Mouse (Mus musculus) liver, embryonic 16.5 days (tissue): Measurements from ENCODE around the gene Gm42906. TPM values are rescaled to one million over a fixed set of nuclear protein-coding genes. Genes with fewer than 3 reads are reported as not detected.

Experiments used
- ATAC-seq: fragments of 200-750 bp; cut with Nextera tagmentation; 2 replicates; pipeline ENCODE4 v1.8.0; 2017; ENCODE audit warnings: low read depth, mild to moderate bottlenecking, moderate number of reproducible peaks, moderate library complexity
- H3K27ac ChIP-seq: fragments of 300-500 bp; sonication (generic); 2 replicates; pipeline ENCODE4 v1.5.1; 2014; ENCODE audit warnings: mild to moderate bottlenecking, low read length
- H3K27me3 ChIP-seq: fragments of 300-500 bp; sonication (generic); 2 replicates; pipeline ENCODE4 v1.6.1; 2014; ENCODE audit warnings: low read depth, low read length, mixed read lengths; ENCODE audit not compliant: control insufficient read depth, insufficient read depth
- H3K36me3 ChIP-seq: fragments of 300-500 bp; sonication (generic); 2 replicates; pipeline ENCODE4 v1.6.1; 2014; ENCODE audit warnings: mild to moderate bottlenecking; ENCODE audit not compliant: control insufficient read depth, insufficient read depth
- H3K4me1 ChIP-seq: fragments of 300-500 bp; sonication (generic); 2 replicates; pipeline ENCODE4 v1.6.1; 2014; ENCODE audit warnings: low read depth, low read length, mixed read lengths; ENCODE audit not compliant: control insufficient read depth
- H3K4me2 ChIP-seq: fragments of 300-500 bp; sonication (generic); 2 replicates; pipeline ENCODE4 v1.6.1; 2014; ENCODE audit warnings: low read depth, low read length, mixed read lengths
- H3K4me3 ChIP-seq: fragments of 300-500 bp; sonication (generic); 2 replicates; pipeline ENCODE4 v1.5.1; 2014; ENCODE audit warnings: low read depth, mild to moderate bottlenecking, low read length
- H3K9ac ChIP-seq: fragments of 300-500 bp; sonication (generic); 2 replicates; pipeline ENCODE4 v1.6.1; 2014; ENCODE audit warnings: low read depth, low read length
- H3K9me3 ChIP-seq: fragments of 300-500 bp; sonication (generic); replicated peaks from 2 replicates; pipeline ENCODE4 v1.6.1; 2016; ENCODE audit warnings: low read length; ENCODE audit not compliant: control insufficient read depth
- WGBS: fragments of 180-500 bp; shearing (Covaris S2); extraction: QIAGEN DNeasy Blood & Tissue Kit; methylation state at CpG from one replicate; pipeline ENCODE4 v1.1.7; 2014; ENCODE audit not compliant: insufficient replicate concordance; 5-methylcytosine and 5-hydroxymethylcytosine counted together
- polyA plus RNA-seq: library from polyadenylated mRNA; unstranded; fragments of >200 nt; fragmentation: Nextera tagmentation; extraction: Ambion mirVana; gene quantifications from 2 replicates; pipeline ENCODE4 v1.2.1, GENCODE M21; 2015

Gm42906 gene
- polyA plus RNA-seq, 1 experiment from 2014 or later = not detected

GRCm38 (mm10) chr5:151142671-151143601, 285.0 kb downstream of the Gm42906 start:
- WGBS = 41% methylated on average over 11 of the region's 11 CpGs
- Histone ChIP-seq H3K27me3 (no peaks in the 10 kb centered on the region), H3K4me2 (no peak overlapping the region), H3K9ac (no peak overlapping the region), H3K36me3 (no peaks in the 10 kb centered on the region), H3K4me1 (no peaks in the 10 kb centered on the region; the same call in none of the 2 replicates), H3K9me3 (no peaks in the 10 kb centered on the region), H3K27ac (peak overlapping the region; percentile 0), H3K4me3 (no peak overlapping the region)
- ATAC-seq = no peak

GRCm38 (mm10) chr5:151142241-151142640, 285.7 kb downstream of the Gm42906 start:
- ATAC-seq = peak; percentile 60
- H3K4me1 ChIP-seq = no peaks in the 10 kb centered on the region; the same call in none of the 2 replicates
- no peak overlapping the region for H3K4me2 ChIP-seq
- no peak overlapping the region for H3K9ac ChIP-seq
- H3K27ac ChIP-seq = peak overlapping the region; percentile 52
- WGBS = 26% methylated on average over 5 of the region's 5 CpGs
- no peak overlapping the region for H3K4me3 ChIP-seq
- no peaks in the 10 kb centered on the region for H3K9me3 ChIP-seq
- no peaks in the 10 kb centered on the region for H3K36me3 ChIP-seq
- no peaks in the 10 kb centered on the region for H3K27me3 ChIP-seq

- H3K9ac ChIP-seq = no peak overlapping the region
- ATAC-seq = no peak
- no peaks in the 10 kb centered on the region for H3K9me3 ChIP-seq
- no peak overlapping the region for H3K4me3 ChIP-seq
- no peaks in the 10 kb centered on the region; the same call in 1 of the 2 replicates for H3K4me1 ChIP-seq
- H3K4me2 ChIP-seq = no peak overlapping the region
- no peaks in the 10 kb centered on the region for H3K27me3 ChIP-seq
- 37% methylated on average over 5 of the region's 5 CpGs for WGBS
- no peaks in the 10 kb centered on the region for H3K36me3 ChIP-seq
- no peak overlapping the region for H3K27ac ChIP-seq
Observed at GRCm38 (mm10) chr5:151137901-151138300, 290.1 kb downstream of the Gm42906 start.

- no peaks in the 10 kb centered on the region for H3K27me3 ChIP-seq
- no peaks in the 10 kb centered on the region for H3K9me3 ChIP-seq
- no peaks in the 10 kb centered on the region; the same call in 1 of the 2 replicates for H3K4me1 ChIP-seq
- no peak overlapping the region for H3K27ac ChIP-seq
- H3K4me2 ChIP-seq = no peak overlapping the region
- no peak overlapping the region for H3K4me3 ChIP-seq
- H3K9ac ChIP-seq = no peak overlapping the region
- H3K36me3 ChIP-seq = no peaks in the 10 kb centered on the region
- 56% methylated on average over 4 of the region's 4 CpGs for WGBS
- ATAC-seq = no peak
Observed at GRCm38 (mm10) chr5:151137311-151137710, 290.7 kb downstream of the Gm42906 start.

- H3K9ac ChIP-seq = no peak overlapping the region
- WGBS = 27% methylated on average over 6 of the region's 6 CpGs
- peak; percentile 20 for ATAC-seq
- H3K4me2 ChIP-seq = no peak overlapping the region
- no peaks in the 10 kb centered on the region for H3K9me3 ChIP-seq
- no peaks in the 10 kb centered on the region for H3K36me3 ChIP-seq
- no peak overlapping the region for H3K27ac ChIP-seq
- no peaks in the 10 kb centered on the region for H3K27me3 ChIP-seq
- no peak overlapping the region for H3K4me3 ChIP-seq
- no peaks in the 10 kb centered on the region; the same call in 1 of the 2 replicates for H3K4me1 ChIP-seq
Observed at GRCm38 (mm10) chr5:151135965-151136364, 292.0 kb downstream of the Gm42906 start.

GRCm38 (mm10) chr5:151135078-151135826, 292.7 kb downstream of the Gm42906 start:
- Histone ChIP-seq H3K27me3 (no peaks in the 10 kb centered on the region), H3K27ac (peak overlapping the region; percentile 6; the same call in 1 of the 2 replicates), H3K9ac (no peak overlapping the region), H3K4me2 (no peak overlapping the region), H3K36me3 (no peaks in the 10 kb centered on the region), H3K4me3 (no peak overlapping the region), H3K4me1 (no peaks in the 10 kb centered on the region; the same call in 1 of the 2 replicates), H3K9me3 (no peaks in the 10 kb centered on the region)
- WGBS = 64% methylated on average over 8 of the region's 8 CpGs
- ATAC-seq = peak; percentile 70

GRCm38 (mm10) chr5:151134202-151134601, 293.8 kb downstream of the Gm42906 start:
- H3K9me3 ChIP-seq = no peaks in the 10 kb centered on the region

GRCm38 (mm10) chr5:151133744-151134143, 294.2 kb downstream of the Gm42906 start:
- WGBS = 75% methylated on average over 14 of the region's 14 CpGs
- Histone ChIP-seq H3K4me2 (no peak overlapping the region), H3K27me3 (no peaks in the 10 kb centered on the region), H3K4me3 (no peak overlapping the region), H3K9me3 (no peaks in the 10 kb centered on the region), H3K36me3 (no peaks in the 10 kb centered on the region), H3K9ac (no peak overlapping the region), H3K27ac (no peak overlapping the region), H3K4me1 (no peaks in the 10 kb centered on the region; the same call in 1 of the 2 replicates)
- no peak for ATAC-seq

More at GRCm38 (mm10) chr5:151134202-151134601, 293.8 kb downstream of the Gm42906 start:
- no peaks in the 10 kb centered on the region; the same call in 1 of the 2 replicates for H3K4me1 ChIP-seq
- no peak overlapping the region for H3K27ac ChIP-seq
- no peaks in the 10 kb centered on the region for H3K27me3 ChIP-seq
- no peak overlapping the region for H3K4me3 ChIP-seq
- no peak overlapping the region for H3K4me2 ChIP-seq
- WGBS = 73% methylated on average over 4 of the region's 4 CpGs
- H3K36me3 ChIP-seq = no peaks in the 10 kb centered on the region
- no peak overlapping the region for H3K9ac ChIP-seq
- no peak for ATAC-seq
